Mouse (Mus musculus) intestine, postnatal 0 days (tissue): Measurements from ENCODE around the gene Gbp4. TPM values are rescaled to one million over a fixed set of nuclear protein-coding genes. Genes with fewer than 3 reads are reported as not detected.
"Not testable (repeated sequence)": the region's sequence is repeated elsewhere in the genome, so short reads cannot be mapped to it uniquely, and the experiment has no call there.

ENCODE experiments used
- ATAC-seq: fragments of 200-750 bp; cut with Nextera tagmentation; 2 replicates; pipeline ENCODE4 v1.8.0; 2017; ENCODE audit warnings: mild to moderate bottlenecking, moderate TSS enrichment, moderate library complexity
- H3K27ac ChIP-seq: fragments of 300-500 bp; sonication (generic); 2 replicates; pipeline ENCODE4 v1.5.1; 2014; ENCODE audit warnings: mild to moderate bottlenecking, low read depth, low read length, moderate library complexity
- H3K27me3 ChIP-seq: fragments of 300-500 bp; sonication (generic); replicated peaks from 2 replicates; pipeline ENCODE4 v1.6.1; 2014; ENCODE audit warnings: low read length, mixed read lengths; ENCODE audit not compliant: control insufficient read depth, insufficient read depth
- H3K36me3 ChIP-seq: fragments of 300-500 bp; sonication (generic); 2 replicates; pipeline ENCODE4 v1.6.1; 2014; ENCODE audit warnings: mild to moderate bottlenecking, moderate library complexity; ENCODE audit not compliant: control insufficient read depth, insufficient read depth
- H3K4me1 ChIP-seq: fragments of 300-500 bp; sonication (generic); replicated peaks from 2 replicates; pipeline ENCODE4 v1.6.1; 2014; ENCODE audit warnings: antibody characterized with exemption, low read length, mixed read lengths; ENCODE audit not compliant: control insufficient read depth, insufficient read depth
- H3K4me2 ChIP-seq: fragments of 300-500 bp; sonication (generic); replicated peaks from 2 replicates; pipeline ENCODE4 v1.6.1; 2014; ENCODE audit warnings: low read depth, mild to moderate bottlenecking, moderate library complexity
- H3K4me3 ChIP-seq: fragments of 300-500 bp; sonication (generic); 2 replicates; pipeline ENCODE4 v1.5.1; 2014; ENCODE audit warnings: low read depth, low read length
- H3K9ac ChIP-seq: fragments of 300-500 bp; sonication (generic); 2 replicates; pipeline ENCODE4 v1.6.1; 2014; ENCODE audit warnings: mild to moderate bottlenecking, low read depth, low read length
- H3K9me3 ChIP-seq: fragments of 300-500 bp; sonication (generic); 2 replicates; pipeline ENCODE4 v1.6.1; 2016; ENCODE audit warnings: mixed run types; ENCODE audit not compliant: control insufficient read depth
- CTCF ChIP-seq: sonication (generic); IDR thresholded peaks from 2 replicates; pipeline ENCODE4 v1.5.1; 2016; ENCODE audit warnings: low read depth, mild to moderate bottlenecking, control low read depth, antibody characterized with exemption, moderate library complexity
- polyA plus RNA-seq: library from polyadenylated mRNA; unstranded; fragments of >200 nt; fragmentation: Nextera tagmentation; extraction: Ambion mirVana; gene quantifications from 2 replicates; pipeline ENCODE4 v1.2.1, GENCODE M21; 2015

The Gbp4 gene
- polyA plus RNA-seq, 1 experiment from 2014 or later, result 0.90 TPM

GRCm38 (mm10) chr5:105081900-105082299 is 57.5 kb downstream of the Gbp4 start:
- Histone ChIP-seq H3K9ac (no peak overlapping the region), H3K36me3 (no peaks in the 10 kb centered on the region), H3K4me3 (no peak overlapping the region), H3K4me2 (no peak overlapping the region), H3K27me3 (no peaks in the 10 kb centered on the region), H3K27ac (no peak overlapping the region), H3K4me1 (no peaks in the 10 kb centered on the region), H3K9me3 (0 out of 2 replicates have a peak, but pooled peaks cover 3% of the 10 kb centered on the region)
- ATAC-seq, result no peak
- no peak for TF ChIP-seq CTCF

DNA sequence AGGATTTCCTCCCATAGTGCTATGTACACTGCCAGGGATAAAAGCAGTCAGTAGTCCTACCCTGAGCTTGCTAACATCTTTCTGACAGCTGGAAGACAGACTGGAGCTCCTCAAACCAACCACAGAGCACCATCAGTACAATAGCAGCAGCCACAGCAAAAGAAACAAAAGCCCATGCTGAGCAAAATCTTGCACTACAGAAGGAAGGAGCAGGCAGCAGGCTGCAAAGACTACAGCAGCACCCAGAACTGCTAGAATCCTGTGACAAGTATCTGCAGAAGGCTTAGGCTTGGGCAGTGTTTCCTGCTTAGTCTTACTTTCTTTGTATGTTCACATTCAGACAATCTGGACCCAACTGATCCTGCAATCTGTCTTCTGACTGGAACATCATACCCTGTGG is 71.0 kb downstream of the Gbp4 start:
- H3K27me3 ChIP-seq, H3K4me2 ChIP-seq, H3K36me3 ChIP-seq, ATAC-seq, H3K9ac ChIP-seq, H3K27ac ChIP-seq, H3K4me3 ChIP-seq, H3K4me1 ChIP-seq, H3K9me3 ChIP-seq: not testable (repeated sequence)

Other genes starting within 250 kb of the Gbp4 start
- gene Abcg3, start 156.9 kb downstream of the Gbp4 start, polyA plus RNA-seq, result 1.6 and 1.9 TPM in 2 replicates
- gene Gbp9, start within 50 bp of the Gbp4 start, polyA plus RNA-seq, result 1.7 TPM in 2 replicates
- 1.5 TPM in 2 replicates for gene Gbp8, start within 50 bp of the Gbp4 start, polyA plus RNA-seq
- gene Gbp10, start 99.9 kb upstream of the Gbp4 start, polyA plus RNA-seq, result not detected in 2 replicates
- not detected in 2 replicates for gene Gm43302, start 154.1 kb upstream of the Gbp4 start, polyA plus RNA-seq
- gene Gbp6, start 154.1 kb upstream of the Gbp4 start, polyA plus RNA-seq, result 1.8 and 1.9 TPM in 2 replicates